Mouse (Mus musculus) midbrain, embryonic 15.5 days (tissue): ENCODE data around the gene Ankrd11. TPM values are rescaled to one million over a fixed set of nuclear protein-coding genes. Genes with fewer than 3 reads are reported as not detected.

Experiments
- ATAC-seq: fragments of 200-750 bp; cut with Nextera tagmentation; replicated peaks from 2 replicates; pipeline ENCODE4 v1.8.0; 2017; ENCODE audit warnings: moderate TSS enrichment
- H3K27ac ChIP-seq: fragments of 300-500 bp; sonication (generic); 2 replicates; pipeline ENCODE4 v1.5.1; 2015; ENCODE audit warnings: mild to moderate bottlenecking, inconsistent platforms
- H3K27me3 ChIP-seq: fragments of 300-500 bp; sonication (generic); replicated peaks from 2 replicates; pipeline ENCODE4 v1.6.1; 2015; ENCODE audit warnings: inconsistent platforms
- H3K36me3 ChIP-seq: fragments of 300-500 bp; sonication (generic); replicated peaks from 2 replicates; pipeline ENCODE4 v1.6.1; 2015; ENCODE audit warnings: inconsistent platforms
- H3K4me1 ChIP-seq: fragments of 300-500 bp; sonication (generic); 2 replicates; pipeline ENCODE4 v1.6.1; 2015; ENCODE audit warnings: inconsistent platforms
- H3K4me2 ChIP-seq: fragments of 300-500 bp; sonication (generic); 2 replicates; pipeline ENCODE4 v1.6.1; 2015; ENCODE audit warnings: inconsistent platforms, mild to moderate bottlenecking, moderate library complexity
- H3K4me3 ChIP-seq: fragments of 300-500 bp; sonication (generic); 2 replicates; pipeline ENCODE4 v1.5.1; 2015; ENCODE audit warnings: mild to moderate bottlenecking, inconsistent platforms
- H3K9ac ChIP-seq: fragments of 300-500 bp; sonication (generic); 2 replicates; pipeline ENCODE4 v1.6.1; 2015; ENCODE audit warnings: mild to moderate bottlenecking, inconsistent platforms
- H3K9me3 ChIP-seq: fragments of 300-500 bp; sonication (generic); 2 replicates; pipeline ENCODE4 v1.6.1; 2016; ENCODE audit warnings: inconsistent platforms
- WGBS: fragments of 180-500 bp; shearing (Covaris S2); methylation state at CpG from one replicate; pipeline ENCODE4 v1.1.7; 2015; ENCODE audit warnings: mixed read lengths; 5-methylcytosine and 5-hydroxymethylcytosine counted together
- polyA plus RNA-seq: library from polyadenylated mRNA; unstranded; fragments of >200 nt; fragmentation: Nextera tagmentation; extraction: Ambion mirVana; gene quantifications from 2 replicates; pipeline ENCODE4 v1.2.1, GENCODE M21; 2015

The Ankrd11 gene
- polyA plus RNA-seq, 1 experiment from 2014 or later, result 69.4 TPM

DNA sequence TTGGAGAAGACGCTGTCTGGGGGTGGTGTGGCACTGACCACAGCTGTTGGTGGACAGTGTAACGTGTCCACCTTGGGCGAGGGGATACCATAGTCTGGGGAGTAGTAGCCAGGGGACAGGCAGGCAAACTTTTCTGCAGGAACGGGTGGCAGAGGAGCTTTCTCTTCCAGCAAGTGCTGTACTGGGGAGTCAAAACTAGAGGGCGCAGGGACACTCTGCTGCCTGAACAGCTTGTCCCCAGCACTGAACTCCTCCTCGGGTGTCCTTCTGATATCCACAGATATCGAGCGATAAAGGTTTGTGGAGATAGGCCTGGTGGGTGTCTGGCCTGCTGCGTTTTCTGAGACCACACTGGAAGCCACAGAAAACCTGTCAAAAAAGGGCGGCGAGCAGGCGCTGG is 150.6 kb downstream of the Ankrd11 start:
- no peak for ATAC-seq
- no peaks in the 10 kb centered on the region for H3K27me3 ChIP-seq
- 85% methylated on average over 12 of the region's 12 CpGs for WGBS

GRCm38 (mm10) chr8:122883671-122884070 is 158.4 kb downstream of the Ankrd11 start:
- no peaks in the 10 kb centered on the region for H3K9me3 ChIP-seq
- H3K36me3 ChIP-seq, result peaks cover 51% of the 10 kb centered on the region
- H3K4me1 ChIP-seq, result no peaks in the 10 kb centered on the region
- WGBS, result 91% methylated on average over 10 of the region's 10 CpGs
- no peak overlapping the region for H3K4me2 ChIP-seq
- H3K4me3 ChIP-seq, result no peak overlapping the region
- no peak for ATAC-seq
- no peak overlapping the region for H3K9ac ChIP-seq
- no peaks in the 10 kb centered on the region for H3K27me3 ChIP-seq
- no peak overlapping the region for H3K27ac ChIP-seq

More for the DNA sequence above, 150.6 kb downstream of the Ankrd11 start:
- Histone ChIP-seq H3K9ac (no peak overlapping the region), H3K4me1 (no peaks in the 10 kb centered on the region), H3K4me3 (no peak overlapping the region), H3K4me2 (no peak overlapping the region), H3K9me3 (no peaks in the 10 kb centered on the region), H3K36me3 (peaks cover 71% of the 10 kb centered on the region), H3K27ac (no peak overlapping the region)

- H3K27me3 ChIP-seq, result no peaks in the 10 kb centered on the region
- peaks cover 25% of the 10 kb centered on the region; the same call in 1 of the 2 replicates for H3K36me3 ChIP-seq
- H3K27ac ChIP-seq, result no peak overlapping the region
- WGBS, result 68% methylated on average over 3 of the region's 3 CpGs
- H3K4me2 ChIP-seq, result no peak overlapping the region
- H3K9ac ChIP-seq, result no peak overlapping the region
- H3K9me3 ChIP-seq, result no peaks in the 10 kb centered on the region
- ATAC-seq, result no peak
- H3K4me1 ChIP-seq, result no peaks in the 10 kb centered on the region
- no peak overlapping the region for H3K4me3 ChIP-seq
Measured at GRCm38 (mm10) chr8:122880302-122880701, 161.8 kb downstream of the Ankrd11 start.

DNA sequence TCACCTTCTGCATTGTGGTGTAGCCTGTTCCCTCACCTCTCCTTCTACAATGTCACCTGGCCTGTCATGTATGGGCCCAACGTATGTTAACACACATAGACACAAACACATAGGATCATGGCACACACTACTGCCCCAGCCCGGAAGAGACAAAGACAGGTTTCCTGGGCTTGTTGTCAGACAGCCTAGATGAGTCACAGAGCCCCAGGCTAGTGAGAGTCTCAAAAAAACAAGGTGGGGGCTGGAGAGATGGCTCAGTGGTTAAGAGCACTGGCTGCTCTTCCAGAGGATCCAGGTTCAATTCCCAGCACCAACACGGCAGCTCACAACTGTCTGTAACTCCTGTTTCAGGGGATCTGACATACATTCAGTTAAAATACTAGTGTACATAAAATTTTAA is 163.8 kb downstream of the Ankrd11 start:
- Histone ChIP-seq H3K9me3 (no peaks in the 10 kb centered on the region), H3K9ac (no peak overlapping the region), H3K27me3 (no peaks in the 10 kb centered on the region), H3K27ac (no peak overlapping the region), H3K36me3 (peaks cover 7% of the 10 kb centered on the region; the same call in 1 of the 2 replicates), H3K4me3 (no peak overlapping the region), H3K4me2 (no peak overlapping the region), H3K4me1 (no peaks in the 10 kb centered on the region)
- 94% methylated on average over 3 of the region's 3 CpGs for WGBS
- no peak for ATAC-seq

- 76% methylated on average over 5 of the region's 5 CpGs for WGBS
- H3K9ac ChIP-seq, result no peak overlapping the region
- no peaks in the 10 kb centered on the region for H3K36me3 ChIP-seq
- H3K27ac ChIP-seq, result no peak overlapping the region
- H3K4me1 ChIP-seq, result no peaks in the 10 kb centered on the region
- no peak overlapping the region for H3K4me3 ChIP-seq
- ATAC-seq, result no peak
- H3K9me3 ChIP-seq, result no peaks in the 10 kb centered on the region
- no peaks in the 10 kb centered on the region for H3K27me3 ChIP-seq
- no peak overlapping the region for H3K4me2 ChIP-seq
Measured at GRCm38 (mm10) chr8:122875186-122875585, 166.9 kb downstream of the Ankrd11 start.

DNA sequence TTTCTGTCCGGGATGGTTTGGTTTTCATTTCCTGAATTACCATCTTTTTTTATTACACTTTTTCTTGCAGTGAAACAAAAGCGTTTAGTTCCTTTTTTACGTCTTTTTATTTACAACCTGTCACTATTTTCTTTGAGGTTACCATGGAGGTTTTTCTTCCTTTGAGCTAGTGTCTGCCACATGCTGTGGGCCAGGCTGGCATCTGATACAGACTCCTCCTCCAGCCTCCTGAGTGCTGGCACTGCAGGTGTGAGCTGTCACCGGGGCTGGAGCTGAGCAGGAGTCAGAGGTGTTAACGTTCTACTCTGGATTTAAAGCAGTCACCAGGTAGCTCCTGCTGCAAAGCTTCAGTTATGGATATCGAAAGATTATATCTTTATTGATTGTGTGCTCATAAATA is 168.9 kb downstream of the Ankrd11 start:
- WGBS, result 59% methylated on average over 6 of the region's 6 CpGs
- no peak for ATAC-seq
- H3K4me1 ChIP-seq, result no peaks in the 10 kb centered on the region
- H3K36me3 ChIP-seq, result no peaks in the 10 kb centered on the region
- H3K9ac ChIP-seq, result no peak overlapping the region
- no peak overlapping the region for H3K4me3 ChIP-seq
- H3K9me3 ChIP-seq, result no peaks in the 10 kb centered on the region
- no peak overlapping the region for H3K4me2 ChIP-seq
- no peaks in the 10 kb centered on the region for H3K27me3 ChIP-seq
- H3K27ac ChIP-seq, result no peak overlapping the region

DNA sequence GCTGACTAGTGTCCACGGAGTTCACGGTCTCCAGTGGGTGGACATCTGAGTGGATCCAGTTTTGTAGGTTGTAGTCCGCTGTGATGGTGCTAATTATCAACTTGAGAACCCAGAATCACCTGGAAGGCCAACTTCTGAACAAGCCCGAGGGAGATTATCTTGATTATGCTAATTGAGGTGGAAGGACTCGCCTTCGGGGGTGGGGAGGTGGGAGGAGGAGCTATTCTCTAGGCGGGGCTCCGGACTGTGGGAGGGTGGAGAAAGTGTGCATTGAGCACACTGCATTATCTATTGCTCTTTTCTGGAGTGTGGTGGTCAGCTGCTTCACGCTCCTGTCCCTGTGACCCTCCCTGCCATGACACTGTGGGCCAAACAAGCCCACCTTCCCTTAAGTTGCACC is 170.4 kb downstream of the Ankrd11 start:
- Histone ChIP-seq H3K4me2 (no peak overlapping the region), H3K9ac (no peak overlapping the region), H3K27ac (no peak overlapping the region), H3K4me1 (no peaks in the 10 kb centered on the region), H3K36me3 (no peaks in the 10 kb centered on the region), H3K4me3 (no peak overlapping the region), H3K27me3 (no peaks in the 10 kb centered on the region), H3K9me3 (no peaks in the 10 kb centered on the region)
- ATAC-seq, result no peak
- 66% methylated on average over 9 of the region's 9 CpGs for WGBS

DNA sequence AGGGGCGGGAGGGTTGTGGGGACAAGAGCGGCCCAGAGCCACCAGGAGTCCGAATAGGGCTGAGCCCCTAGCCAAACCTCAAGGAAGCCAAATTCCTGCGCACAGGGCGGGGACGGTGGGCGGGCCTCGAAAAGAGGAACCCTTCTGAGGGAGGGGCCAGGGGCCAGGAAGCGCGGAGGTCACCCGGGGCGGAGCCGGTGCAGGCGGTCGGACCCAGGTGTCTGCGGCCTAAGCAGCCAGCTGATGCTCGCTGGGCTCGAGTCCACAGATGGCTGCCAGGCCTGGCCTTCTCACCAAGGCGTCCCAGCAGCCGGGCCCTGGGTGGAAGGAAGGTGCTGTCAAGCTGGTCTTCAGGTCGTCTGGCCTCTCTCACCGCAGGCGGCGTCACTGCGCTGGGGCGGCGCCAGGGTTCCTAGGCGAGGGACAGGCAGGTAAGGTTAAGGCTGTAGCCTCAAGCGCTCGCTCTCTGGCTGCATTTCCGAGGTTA is 171.7 kb downstream of the Ankrd11 start:
- Histone ChIP-seq H3K27me3 (no peaks in the 10 kb centered on the region), H3K4me2 (no peak overlapping the region), H3K36me3 (no peaks in the 10 kb centered on the region), H3K27ac (no peak overlapping the region), H3K9me3 (no peaks in the 10 kb centered on the region), H3K4me1 (no peaks in the 10 kb centered on the region), H3K9ac (no peak overlapping the region), H3K4me3 (no peak overlapping the region)
- WGBS, result 14% methylated on average over 31 of the region's 31 CpGs
- ATAC-seq, result no peak

DNA sequence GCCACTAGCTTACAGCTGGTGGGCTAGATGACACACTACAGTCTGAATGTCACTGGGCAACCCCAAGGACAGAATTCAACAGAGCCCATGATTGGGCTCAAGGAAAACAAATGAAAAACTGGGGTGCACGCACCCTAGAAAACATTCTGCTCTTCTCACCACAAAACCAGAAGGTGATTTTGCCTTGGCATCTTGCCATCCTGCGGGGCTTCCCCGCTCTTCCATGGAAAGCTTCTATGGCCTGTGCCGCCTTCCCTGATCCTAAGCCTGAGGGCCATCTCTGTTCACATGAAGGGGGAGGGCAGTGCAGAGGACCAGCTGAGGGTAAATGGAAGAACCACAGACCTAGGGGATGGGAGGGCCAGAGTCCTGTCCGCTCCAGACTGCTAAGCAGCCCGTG is 174.1 kb downstream of the Ankrd11 start:
- H3K36me3 ChIP-seq, result no peaks in the 10 kb centered on the region
- 76% methylated on average over 6 of the region's 6 CpGs for WGBS
- no peak overlapping the region for H3K4me3 ChIP-seq
- H3K4me2 ChIP-seq, result no peak overlapping the region
- no peak overlapping the region for H3K27ac ChIP-seq
- H3K9me3 ChIP-seq, result no peaks in the 10 kb centered on the region
- H3K4me1 ChIP-seq, result no peaks in the 10 kb centered on the region
- no peak for ATAC-seq
- H3K27me3 ChIP-seq, result no peaks in the 10 kb centered on the region
- no peak overlapping the region for H3K9ac ChIP-seq

GRCm38 (mm10) chr8:122866231-122866630 is 175.8 kb downstream of the Ankrd11 start:
- H3K4me3 ChIP-seq, result no peak overlapping the region
- H3K27ac ChIP-seq, result no peak overlapping the region
- ATAC-seq, result no peak
- H3K9ac ChIP-seq, result no peak overlapping the region
- H3K27me3 ChIP-seq, result no peaks in the 10 kb centered on the region
- no peaks in the 10 kb centered on the region for H3K4me1 ChIP-seq
- H3K36me3 ChIP-seq, result no peaks in the 10 kb centered on the region
- WGBS, result 83% methylated on average over 8 of the region's 8 CpGs
- no peak overlapping the region for H3K4me2 ChIP-seq
- H3K9me3 ChIP-seq, result no peaks in the 10 kb centered on the region

DNA sequence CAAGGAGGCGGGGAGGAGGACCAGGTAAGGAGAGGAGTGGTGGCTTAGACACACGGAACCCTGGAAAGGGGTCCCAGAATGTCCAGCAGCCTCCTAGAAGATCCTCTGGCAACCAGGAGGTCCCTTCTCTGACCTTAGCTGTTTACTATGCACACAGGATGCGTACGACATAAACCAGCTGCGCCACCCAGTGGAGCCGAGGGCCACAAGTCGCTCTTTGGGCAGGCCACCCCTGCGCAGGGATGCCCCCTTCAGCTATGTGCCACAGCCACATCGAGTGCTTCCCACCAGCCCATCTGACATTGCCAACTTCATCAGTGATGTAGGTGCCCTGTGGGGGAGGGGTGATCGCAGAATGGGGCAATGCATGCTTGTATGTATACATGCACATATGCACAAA is 176.6 kb downstream of the Ankrd11 start:
- Histone ChIP-seq H3K9ac (no peak overlapping the region), H3K36me3 (no peaks in the 10 kb centered on the region), H3K4me1 (no peaks in the 10 kb centered on the region), H3K27ac (no peak overlapping the region), H3K4me3 (peak overlapping the region; percentile 27), H3K27me3 (no peaks in the 10 kb centered on the region), H3K9me3 (no peaks in the 10 kb centered on the region), H3K4me2 (peak overlapping the region; percentile 43)
- ATAC-seq, result no peak
- 57% methylated on average over 10 of the region's 10 CpGs for WGBS

GRCm38 (mm10) chr8:122864719-122865129 is 177.4 kb downstream of the Ankrd11 start:
- H3K36me3 ChIP-seq, result no peaks in the 10 kb centered on the region
- no peaks in the 10 kb centered on the region for H3K27me3 ChIP-seq
- H3K27ac ChIP-seq, result no peak overlapping the region
- H3K9ac ChIP-seq, result no peak overlapping the region
- H3K4me2 ChIP-seq, result peak overlapping the region; percentile 43
- H3K4me1 ChIP-seq, result no peaks in the 10 kb centered on the region
- WGBS, result 55% methylated on average over 26 of the region's 26 CpGs
- H3K4me3 ChIP-seq, result peak overlapping the region; percentile 27
- ATAC-seq, result peak; percentile 71
- H3K9me3 ChIP-seq, result no peaks in the 10 kb centered on the region

GRCm38 (mm10) chr8:122859843-122860242 is 182.2 kb downstream of the Ankrd11 start:
- no peak overlapping the region for H3K27ac ChIP-seq
- H3K9me3 ChIP-seq, result no peaks in the 10 kb centered on the region
- no peak overlapping the region for H3K9ac ChIP-seq
- no peak overlapping the region for H3K4me2 ChIP-seq
- 60% methylated on average over 13 of the region's 13 CpGs for WGBS
- H3K4me3 ChIP-seq, result no peak overlapping the region
- H3K36me3 ChIP-seq, result no peaks in the 10 kb centered on the region
- H3K4me1 ChIP-seq, result no peaks in the 10 kb centered on the region
- H3K27me3 ChIP-seq, result no peaks in the 10 kb centered on the region
- ATAC-seq, result no peak
